Mouse (Mus musculus) 3T3-L1 (cell line): Measurements from ENCODE around the gene Sema3a.

Source experiments
- DNase-seq: peaks from one replicate; pipeline ENCODE4 v3.0.0-alpha.2; 2015; ENCODE audit warnings: low read depth, low spot score

Gene Sema3a

GRCm38 (mm10) chr5:13125241-13125692 lies at the start of gene Sema3a:
Gene Sema3a (plus strand): TSS chr5:13125414.
- DNase-seq: peak; percentile 87

DNA sequence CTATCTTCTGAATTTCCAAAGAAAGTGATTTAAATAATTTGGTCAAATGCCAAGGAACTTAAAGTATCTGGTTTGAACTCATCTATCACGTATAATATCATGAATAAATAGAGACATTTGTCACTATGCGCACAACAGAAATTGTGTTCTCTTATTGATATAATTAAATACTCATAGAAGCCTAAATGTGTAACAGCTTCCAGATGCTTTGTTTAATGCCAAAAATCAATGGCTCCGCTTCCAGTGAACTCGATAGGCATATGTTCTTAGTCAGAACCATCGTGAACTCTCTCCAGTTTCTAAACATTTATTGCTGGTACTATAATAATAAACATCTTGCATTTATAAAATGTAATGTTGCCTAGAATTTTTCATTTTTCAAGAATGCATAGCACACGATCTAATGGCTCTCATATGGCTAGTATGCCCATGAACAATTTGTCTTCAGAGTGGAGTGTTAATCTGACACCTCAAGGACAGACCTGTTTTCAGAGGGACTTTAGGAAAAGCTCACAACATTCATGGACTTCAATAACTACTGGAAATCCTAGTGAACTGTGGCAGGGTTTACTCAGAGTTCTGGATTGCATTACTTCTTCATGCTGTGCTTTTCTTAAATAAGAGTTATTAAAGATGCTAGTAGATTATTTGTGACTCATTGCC lies 40.3 kb upstream of the Sema3a start:
- DNase-seq: peak; percentile 38

GRCm38 (mm10) chr5:13090431-13090830 lies 34.8 kb upstream of the Sema3a start:
- DNase-seq: peak; percentile 99

DNA sequence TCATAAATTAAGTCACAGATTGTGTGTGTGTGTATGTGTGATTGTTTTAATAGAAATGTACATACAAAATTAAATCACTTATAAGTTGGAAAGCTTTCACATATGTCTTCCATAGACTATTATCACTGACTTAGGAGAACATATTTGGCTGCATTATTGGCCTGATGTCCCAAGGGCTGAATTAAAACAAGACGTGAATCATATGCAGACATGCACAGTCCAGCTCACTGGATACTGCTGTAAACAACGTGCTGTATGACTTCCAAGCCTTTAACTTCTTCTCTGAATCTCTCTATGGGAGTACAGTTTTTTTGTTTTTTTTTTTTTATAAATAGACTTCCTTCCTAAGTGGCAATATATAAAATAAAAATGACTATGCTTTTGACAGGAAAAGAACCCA lies 15.7 kb upstream of the Sema3a start:
- no peak for DNase-seq

GRCm38 (mm10) chr5:13117236-13117635 lies 8.0 kb upstream of the Sema3a start:
- no peak for DNase-seq

DNA sequence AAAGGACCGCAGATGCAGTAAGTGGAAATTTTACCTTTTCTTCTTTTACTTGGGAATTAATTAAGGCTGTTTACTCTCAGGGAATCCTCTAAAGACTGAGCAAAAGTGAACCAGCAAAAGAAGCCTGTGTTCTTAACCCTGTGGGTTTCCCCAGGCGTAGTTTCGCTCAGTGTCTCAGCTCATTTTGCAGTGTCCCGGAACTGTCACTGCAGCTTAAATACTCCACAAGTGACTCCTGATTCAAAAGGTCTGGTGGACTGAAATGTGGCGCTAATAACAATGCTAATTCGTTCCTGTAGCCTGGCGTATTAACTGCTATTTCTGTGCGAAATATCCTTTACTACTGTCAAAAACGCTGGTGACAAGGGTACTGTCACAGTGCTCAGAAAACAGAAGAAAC lies 543 bp downstream of the Sema3a start:
- peak; percentile 72 for DNase-seq

DNA sequence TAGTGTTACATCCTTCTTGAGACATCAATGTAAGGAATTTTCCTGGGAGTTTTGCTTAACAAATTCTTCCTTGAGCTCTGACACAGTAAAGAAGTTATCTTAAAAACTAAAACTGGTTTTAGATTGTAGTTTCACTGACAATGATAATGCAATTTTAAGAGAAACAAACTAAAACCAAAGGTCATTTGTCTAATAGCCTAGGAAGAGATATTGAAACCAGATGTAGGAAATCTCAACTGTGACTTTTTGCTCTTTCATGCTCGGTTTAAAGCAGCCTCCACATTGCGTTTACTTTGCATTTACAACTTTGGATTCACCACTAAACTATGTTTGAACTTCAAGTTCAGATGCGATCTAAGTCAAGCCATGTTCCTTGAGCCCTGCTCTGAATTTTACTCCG lies 982 bp downstream of the Sema3a start:
- peak; percentile 65 for DNase-seq

- DNase-seq: peak; percentile 86
Observed at GRCm38 (mm10) chr5:13127121-13127520, 1.9 kb downstream of the Sema3a start.

- no peak for DNase-seq
Observed at GRCm38 (mm10) chr5:13144733-13145457, 19.7 kb downstream of the Sema3a start.

DNA sequence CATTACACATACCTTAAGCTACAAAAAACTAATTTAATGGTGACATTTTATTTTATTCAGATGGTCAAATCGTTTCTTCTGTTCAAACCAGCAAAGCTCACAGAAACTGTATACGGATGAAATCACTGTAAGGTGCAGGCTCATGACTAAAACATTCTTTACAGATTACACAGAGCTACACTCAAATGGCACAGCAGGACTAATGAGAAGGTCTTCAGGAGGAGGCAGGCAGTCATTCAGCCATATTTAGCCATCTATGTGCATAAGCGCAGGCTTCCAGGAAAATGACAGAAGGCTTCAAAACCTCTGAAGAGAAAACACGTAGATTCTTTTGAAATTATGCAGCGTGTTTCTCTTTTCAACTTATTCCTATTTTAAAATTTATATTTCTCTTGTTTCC lies 24.7 kb downstream of the Sema3a start:
- DNase-seq: peak; percentile 48

- no peak for DNase-seq
Observed at GRCm38 (mm10) chr5:13151002-13151401, 25.8 kb downstream of the Sema3a start.

- DNase-seq: no peak
Observed at GRCm38 (mm10) chr5:13157761-13158612, 32.8 kb downstream of the Sema3a start.

- DNase-seq: no peak
Observed at GRCm38 (mm10) chr5:13182186-13182585, 57.0 kb downstream of the Sema3a start.

DNA sequence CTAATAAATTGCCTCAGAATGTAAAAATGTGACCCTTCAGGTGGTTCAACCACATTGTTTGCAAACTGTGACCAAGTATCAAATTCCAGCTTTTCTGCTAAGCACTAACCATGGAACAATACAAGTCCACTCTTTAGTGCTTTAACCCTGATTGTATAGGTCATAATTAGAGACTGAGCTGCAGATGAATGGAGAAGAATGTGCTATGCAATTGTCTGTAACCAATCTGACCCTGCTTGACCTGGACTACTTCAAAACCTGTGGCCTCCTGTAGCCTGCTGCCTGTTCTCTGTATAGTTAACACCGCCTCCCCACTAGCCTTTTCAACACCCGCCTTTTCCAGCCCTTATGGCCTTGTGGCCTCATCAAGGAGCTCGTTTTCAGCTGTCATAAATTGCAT lies 72.7 kb downstream of the Sema3a start:
- DNase-seq: peak; percentile 19

GRCm38 (mm10) chr5:13199709-13200108 lies 74.5 kb downstream of the Sema3a start:
- no peak for DNase-seq

DNA sequence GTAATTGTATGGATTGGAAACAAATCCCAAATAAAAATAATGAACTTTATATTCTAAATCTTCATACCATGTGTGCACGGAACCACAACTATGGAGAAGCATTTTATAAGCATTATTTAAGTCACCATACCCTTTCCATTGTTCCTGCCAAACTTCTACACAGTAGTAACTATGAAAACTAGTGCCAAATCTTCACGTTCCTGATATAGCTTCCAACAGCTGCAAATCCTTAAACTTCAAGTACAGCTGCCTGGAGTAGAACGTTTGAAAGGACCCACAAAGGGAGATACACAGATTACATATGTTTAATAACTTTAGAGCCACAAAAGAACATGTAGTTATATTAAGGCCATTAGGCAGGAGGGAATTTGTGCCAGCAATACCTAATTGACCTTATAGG lies 130.1 kb downstream of the Sema3a start:
- DNase-seq: no peak

- peak; percentile 50 for DNase-seq
Observed at GRCm38 (mm10) chr5:13256321-13256720, 131.1 kb downstream of the Sema3a start.

GRCm38 (mm10) chr5:13263087-13263486 lies 137.9 kb downstream of the Sema3a start:
- no peak for DNase-seq

DNA sequence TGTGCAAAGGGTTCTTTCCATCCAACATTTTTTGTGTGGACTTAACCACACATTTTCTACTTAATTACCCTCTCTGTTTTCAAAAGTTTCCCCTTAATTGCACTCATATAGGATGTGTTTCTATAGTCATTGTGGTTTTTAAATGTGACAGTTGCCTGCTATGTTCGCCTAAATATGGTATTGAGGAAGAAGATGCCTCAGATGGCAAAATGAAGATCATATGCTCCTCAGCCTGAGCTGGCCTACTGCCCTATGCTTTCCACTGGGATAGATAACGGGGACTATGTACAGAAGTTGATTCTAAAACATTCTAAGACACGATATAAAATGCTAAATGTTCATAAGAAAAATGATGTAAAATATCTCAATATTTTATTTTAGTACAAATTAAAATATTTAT lies 138.3 kb downstream of the Sema3a start:
- DNase-seq: no peak

GRCm38 (mm10) chr5:13312667-13313066 lies 187.5 kb downstream of the Sema3a start:
- DNase-seq: no peak

DNA sequence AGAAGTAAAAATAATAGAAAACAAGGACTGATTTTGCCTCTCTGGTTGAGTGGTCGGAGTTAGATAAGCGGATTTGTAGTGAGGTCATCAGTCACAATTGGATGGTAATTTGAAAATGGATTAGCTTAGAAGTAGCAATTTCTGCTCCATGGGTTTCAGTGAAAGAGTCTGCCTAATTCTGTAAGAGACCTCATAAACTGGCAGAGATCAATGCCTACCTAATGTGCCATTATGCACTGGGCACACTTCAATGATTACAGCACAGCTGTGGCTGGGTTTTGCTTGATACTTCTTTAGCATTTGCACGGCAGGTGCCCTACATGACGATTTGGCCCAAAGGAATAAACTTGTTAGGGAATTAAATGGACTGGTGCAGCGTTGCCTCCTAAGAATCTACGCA lies 188.8 kb downstream of the Sema3a start:
- no peak for DNase-seq

DNA sequence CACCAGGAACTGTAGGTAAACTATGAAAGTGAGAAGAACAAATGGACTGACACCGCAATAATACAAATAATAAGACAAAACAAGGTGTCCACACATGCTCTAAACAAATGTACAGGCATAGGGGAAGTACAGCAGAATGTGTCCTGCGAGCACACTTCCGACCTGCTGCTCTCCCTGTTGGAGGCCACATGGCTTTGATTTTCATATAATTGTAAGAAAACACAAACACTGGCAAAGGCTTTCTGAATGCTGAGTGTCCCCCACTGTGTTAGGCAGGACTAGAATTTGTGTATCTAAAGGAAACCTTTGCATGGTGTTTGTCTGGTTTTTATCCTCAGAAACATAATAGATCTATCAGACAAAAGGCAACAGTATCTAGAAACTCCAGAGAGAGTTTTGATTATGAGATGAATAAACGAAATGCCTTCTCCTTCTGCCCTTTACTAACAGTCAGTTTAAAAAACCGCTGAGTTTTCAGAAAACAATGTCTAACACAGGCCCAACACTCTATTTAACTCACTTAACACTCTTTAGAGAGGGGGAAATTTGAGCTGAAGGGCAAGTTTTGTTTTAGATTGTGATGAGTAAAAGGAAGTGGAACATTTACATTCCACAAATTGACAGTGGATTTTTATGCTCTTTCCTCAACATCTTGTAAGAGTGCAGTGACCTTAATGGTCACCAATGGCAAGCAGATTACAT lies 193.7 kb downstream of the Sema3a start:
- DNase-seq: peak; percentile 26
